Mouse (Mus musculus) G1E (cell line): ENCODE results near the gene Axin2. TPM values are rescaled to one million over a fixed set of nuclear protein-coding genes. Genes with fewer than 3 reads are reported as not detected.

Experiments
- ATAC-seq: 2 replicates; pipeline ENCODE4 v1.8.0; 2016; ENCODE audit warnings: mild to moderate bottlenecking; ENCODE audit not compliant: insufficient number of reproducible peaks, poor library complexity, low FRiP score, severe bottlenecking; ENCODE audit errors: extremely low read depth
- DNase-seq: peaks from one replicate; pipeline ENCODE4 v3.0.0; 2012; ENCODE audit warnings: low spot score
- H3K27me3 ChIP-seq: 2 replicates; pipeline ENCODE4 v1.6.1; 2012; ENCODE audit warnings: mild to moderate bottlenecking, low read length, inconsistent platforms; ENCODE audit not compliant: insufficient read depth
- H3K36me3 ChIP-seq: replicated peaks from 2 replicates; pipeline ENCODE3; 2012; ENCODE audit warnings: mild to moderate bottlenecking, inconsistent platforms
- H3K4me1 ChIP-seq: 2 replicates; pipeline ENCODE4 v1.6.1; 2012; ENCODE audit warnings: low read depth, low read length, inconsistent platforms, mixed read lengths; ENCODE audit not compliant: insufficient read depth
- H3K4me3 ChIP-seq: 2 replicates; pipeline ENCODE4 v1.5.1; 2012; ENCODE audit warnings: low read depth, mild to moderate bottlenecking, inconsistent platforms, low read length, moderate library complexity, mixed read lengths
- H3K9me3 ChIP-seq: replicated peaks from 2 replicates; pipeline ENCODE4 v1.6.1; 2012; ENCODE audit warnings: inconsistent platforms
- CTCF ChIP-seq: IDR thresholded peaks from 2 replicates; pipeline ENCODE4 v1.5.1; 2012; ENCODE audit warnings: low read depth, low read length, inconsistent platforms, mixed read lengths
- GATA1 ChIP-seq: IDR thresholded peaks from 2 replicates; pipeline ENCODE4 v1.6.1; 2012; ENCODE audit warnings: borderline replicate concordance, low read length, inconsistent platforms, mixed read lengths
- GATA2 ChIP-seq: IDR thresholded peaks from 2 replicates; pipeline ENCODE4 v1.6.1; 2012; ENCODE audit warnings: low read depth, low read length, inconsistent platforms, borderline replicate concordance
- POLR2AphosphoS5 ChIP-seq: IDR thresholded peaks from 2 replicates; pipeline ENCODE4 v1.6.1; 2012; ENCODE audit warnings: low read depth, low read length, inconsistent platforms; ENCODE audit not compliant: insufficient replicate concordance
- TAL1 ChIP-seq: conservative IDR thresholded peaks from 2 replicates; pipeline ENCODE4 v1.6.1; 2012; ENCODE audit warnings: low read depth, low read length, inconsistent platforms, mixed read lengths
- polyA plus RNA-seq: library from polyadenylated mRNA; stranded (reverse); fragments of >175 nt; gene quantifications from 2 replicates; pipeline ENCODE4 v1.2.3, GENCODE M21; 2012
- total RNA-seq, 2 experiments: library from RNA; stranded (forward) in 1 of 2; stranded (reverse) in 1 of 2; fragments of 200-1000 nt in 1 of 2; fragments of >200 nt in 1 of 2; fragmentation: Nextera tagmentation in 1 of 2; gene quantifications; 2 replicates each; pipeline ENCODE4 v1.2.3; 2014 to 2017

Gene Axin2
- total and polyA plus RNA-seq, 3 experiments = not detected

GRCm38 (mm10) chr11:108947425-108948184, 27.5 kb downstream of the Axin2 start:
- no peaks in the 10 kb centered on the region for H3K27me3 ChIP-seq
- DNase-seq = no peak
- no peak for ATAC-seq
- no peak for TF ChIP-seq GATA2
- TF ChIP-seq TAL1 = no peak
- TF ChIP-seq GATA1 = no peak
- TF ChIP-seq POLR2AphosphoS5 = no peak
- TF ChIP-seq CTCF = no peak
- no peaks in the 10 kb centered on the region for H3K4me1 ChIP-seq
- H3K4me3 ChIP-seq = no peak overlapping the region
- H3K9me3 ChIP-seq = peaks cover 85% of the 10 kb centered on the region
- H3K36me3 ChIP-seq = no peaks in the 10 kb centered on the region

DNA sequence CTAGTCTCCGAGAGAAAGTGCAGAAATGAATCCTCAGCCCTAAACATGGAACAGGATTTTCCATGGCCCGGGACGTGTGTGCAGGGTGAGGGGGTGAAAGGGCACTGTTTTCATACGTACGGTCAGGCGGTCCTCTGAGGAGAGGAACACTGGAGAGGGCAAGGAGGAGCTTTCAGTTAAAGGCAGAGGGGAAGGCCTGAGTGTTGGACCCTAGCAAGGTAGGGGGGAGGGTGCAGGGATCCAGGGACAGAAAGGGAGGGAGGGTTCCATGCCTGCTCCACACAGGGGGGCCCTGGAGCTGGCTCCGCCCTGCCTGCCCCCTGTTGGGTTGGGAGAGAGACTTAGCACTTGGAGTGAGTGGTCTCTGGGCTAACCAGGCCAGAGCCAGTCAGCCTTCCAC, 28.4 kb downstream of the Axin2 start:
- Histone ChIP-seq H3K4me1 (no peaks in the 10 kb centered on the region), H3K4me3 (no peak overlapping the region), H3K36me3 (no peaks in the 10 kb centered on the region), H3K9me3 (peaks cover 87% of the 10 kb centered on the region), H3K27me3 (no peaks in the 10 kb centered on the region)
- no peak for TF ChIP-seq CTCF
- TF ChIP-seq GATA2 = no peak
- no peak for TF ChIP-seq GATA1
- TF ChIP-seq POLR2AphosphoS5 = no peak
- no peak for TF ChIP-seq TAL1
- no peak for DNase-seq
- ATAC-seq = no peak

- ATAC-seq (no peak), DNase-seq (no peak)
- no peaks in the 10 kb centered on the region for H3K4me1 ChIP-seq
- no peaks in the 10 kb centered on the region for H3K36me3 ChIP-seq
- peaks cover 86% of the 10 kb centered on the region for H3K9me3 ChIP-seq
- no peak overlapping the region; the same call in 1 of the 2 replicates for H3K4me3 ChIP-seq
- no peaks in the 10 kb centered on the region for H3K27me3 ChIP-seq
- TF ChIP-seq CTCF = no peak
- TF ChIP-seq TAL1 = no peak
- no peak for TF ChIP-seq GATA1
- no peak for TF ChIP-seq POLR2AphosphoS5
- no peak for TF ChIP-seq GATA2
These were observed 28.8 kb downstream of the Axin2 start for GRCm38 (mm10) chr11:108948931-108949330.

DNA sequence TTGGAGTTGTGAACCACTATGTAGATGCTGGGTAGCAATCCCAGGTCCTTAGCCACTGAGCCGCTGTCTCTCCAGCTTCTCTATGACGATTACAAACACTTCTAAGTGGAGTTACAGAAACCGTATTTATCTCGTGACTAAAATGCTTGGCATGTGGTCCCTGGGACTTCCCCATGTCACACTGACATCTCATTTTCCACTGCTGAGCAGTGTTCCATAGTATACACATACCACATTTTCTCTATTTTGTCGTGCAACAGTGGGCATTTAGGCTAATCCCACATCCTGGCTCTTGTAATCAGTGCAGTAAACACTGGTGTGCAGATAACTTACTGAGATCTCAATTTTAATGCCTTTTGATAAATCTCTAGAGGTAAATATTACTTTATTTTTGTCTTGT, 32.2 kb downstream of the Axin2 start:
- peaks cover 76% of the 10 kb centered on the region for H3K9me3 ChIP-seq
- no peak overlapping the region for H3K4me3 ChIP-seq
- TF ChIP-seq TAL1 = no peak
- TF ChIP-seq POLR2AphosphoS5 = no peak
- TF ChIP-seq GATA1 = no peak
- TF ChIP-seq CTCF = no peak
- no peaks in the 10 kb centered on the region for H3K4me1 ChIP-seq
- ATAC-seq (no peak), DNase-seq (no peak)
- no peaks in the 10 kb centered on the region for H3K36me3 ChIP-seq
- no peaks in the 10 kb centered on the region for H3K27me3 ChIP-seq

- Histone ChIP-seq H3K4me3 (no peak overlapping the region), H3K27me3 (no peaks in the 10 kb centered on the region), H3K9me3 (peaks cover 78% of the 10 kb centered on the region), H3K36me3 (no peaks in the 10 kb centered on the region), H3K4me1 (no peaks in the 10 kb centered on the region)
- DNase-seq = no peak
- TF ChIP-seq GATA1 = no peak
- TF ChIP-seq CTCF = no peak
- TF ChIP-seq TAL1 = no peak
- no peak for TF ChIP-seq GATA2
- TF ChIP-seq POLR2AphosphoS5 = no peak
- ATAC-seq = no peak
These were observed 35.8 kb downstream of the Axin2 start for GRCm38 (mm10) chr11:108955943-108956342.

DNA sequence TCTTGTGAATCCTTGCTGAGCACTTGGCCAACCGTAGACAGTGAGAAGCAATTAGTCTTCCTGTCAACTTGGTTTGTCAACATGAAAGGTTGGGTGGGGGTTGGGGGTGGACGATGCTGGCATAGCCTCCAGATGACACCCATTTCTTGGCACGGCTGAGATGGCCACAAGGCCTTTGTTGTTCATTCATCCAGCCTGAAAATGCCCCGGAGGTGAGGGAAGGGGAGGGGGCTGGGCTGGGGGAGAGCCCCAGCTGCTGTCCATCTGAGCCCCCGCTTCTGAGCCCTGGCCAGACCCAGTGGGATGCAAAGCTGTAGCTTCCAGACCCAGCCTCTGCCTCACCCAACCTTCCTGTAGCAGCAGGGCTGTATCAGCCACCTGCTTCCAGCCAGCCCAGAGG, 38.2 kb downstream of the Axin2 start:
- Histone ChIP-seq H3K4me3 (no peak overlapping the region), H3K4me1 (no peaks in the 10 kb centered on the region), H3K9me3 (peaks cover 73% of the 10 kb centered on the region), H3K27me3 (no peaks in the 10 kb centered on the region), H3K36me3 (no peaks in the 10 kb centered on the region)
- TF ChIP-seq TAL1 = no peak
- no peak for TF ChIP-seq CTCF
- no peak for TF ChIP-seq POLR2AphosphoS5
- TF ChIP-seq GATA2 = no peak
- TF ChIP-seq GATA1 = no peak
- no peak for ATAC-seq
- no peak for DNase-seq
